10 mouse cellular contexts compared by ENCODE assay signal in genomic region chrX:96900636-96901035, GRCm38 (mm10).
DNase-seq lines count a peak whose midpoint lies in the region; ATAC-seq and TF ChIP-seq lines count a peak whose summit lies in the region.
"Had no signal": no experiment of that assay in that cellular context is flagged by ENCODE, and none has a peak within 500 bp of the region (broad histone marks: within the 10 kb centered on the region; RNA-seq: fewer than 3 reads in every experiment).

No protein-coding gene starts in this region.

- WGBS in hindbrain, embryonic 14.5 days, result 17% methylated on average over 3 of the region's 3 CpGs
- 11% methylated on average over 3 of the region's 3 CpGs for WGBS in hindbrain, embryonic 12.5 days

- no peak for TF ChIP-seq EP300 in CH12.LX (IDR thresholded peaks at IDR 0.05; ENCODE audit: low read length)

- dilution Hi-C loops in CH12.LX (cut with MboI; ENCODE audit: extremely low pct_ligation_motif_present, extremely low pct_unique_long_range_greater_than_20kb, low sequenced_read_pairs), result no loop called here

- no peak overlapping the region for H3K4me3 ChIP-seq in hindbrain, embryonic 14.5 days (replicated peaks; ENCODE audit: low read length)
- no peak overlapping the region for H3K4me3 ChIP-seq in hindbrain, embryonic 12.5 days
- no peak overlapping the region for H3K4me3 ChIP-seq in CH12.LX (replicated peaks in 1 of 3; ENCODE audit: low read depth in 2 of 3, low read length in 2 of 3, poor library complexity in 1 of 3)
- H3K4me3 ChIP-seq: kidney, embryonic 15.5 days had no signal

- TF ChIP-seq POLR2A in CH12.LX (IDR thresholded peaks at IDR 0.05; ENCODE audit: low read depth, low read length), result no peak

- peak; percentile 68 for DNase-seq in hindbrain, embryonic 14.5 days (ENCODE audit: low spot score)
- DNase-seq in 3T3-L1 (ENCODE audit: low read depth, low spot score) (peak; percentile 61), CH12.LX (ENCODE audit: extremely low read depth) (peak; percentile 24)
- DNase-seq in embryo, embryonic 10.5 days (ENCODE audit: low spot score), result peak; percentile 51
- DNase-seq in frontal cortex, postnatal 14 days (ENCODE audit: low spot score in 2 of 2), result no peak
- DNase-seq: lung, postnatal 14 days had no signal

- no peak overlapping the region for H3K4me2 ChIP-seq in hindbrain, embryonic 14.5 days (replicated peaks)
- no peak overlapping the region for H3K4me2 ChIP-seq in hindbrain, embryonic 12.5 days (replicated peaks)
- H3K4me2 ChIP-seq in CH12.LX (ENCODE audit: insufficient read depth, low read depth, poor library complexity, severe bottlenecking), result no peak overlapping the region
- H3K4me2 ChIP-seq: heart, embryonic 11.5 days; kidney, embryonic 15.5 days had no signal

- no peak overlapping the region for H3K27ac ChIP-seq in hindbrain, embryonic 14.5 days
- no peak overlapping the region for H3K27ac ChIP-seq in hindbrain, embryonic 12.5 days
- H3K27ac ChIP-seq in CH12.LX (ENCODE audit: insufficient read depth, low read depth), result no peak overlapping the region
- H3K27ac ChIP-seq: kidney, embryonic 15.5 days had no signal

- TF ChIP-seq RAD21 in CH12.LX (IDR thresholded peaks at IDR 0.05; ENCODE audit: low read depth, low read length), result peak; percentile 43

- no peak overlapping the region for H3K9ac ChIP-seq in hindbrain, embryonic 14.5 days
- H3K9ac ChIP-seq in hindbrain, embryonic 12.5 days, result no peak overlapping the region
- H3K9ac ChIP-seq in CH12.LX (ENCODE audit: insufficient read depth, low read depth), result no peak overlapping the region
- H3K9ac ChIP-seq: kidney, embryonic 15.5 days had no signal

- H3K4me1 ChIP-seq in hindbrain, embryonic 14.5 days (replicated peaks; ENCODE audit: control insufficient read depth, insufficient read depth, low read length), result no peaks in the 10 kb centered on the region
- H3K4me1 ChIP-seq in hindbrain, embryonic 12.5 days, result no peaks in the 10 kb centered on the region
- no peaks in the 10 kb centered on the region for H3K4me1 ChIP-seq in CH12.LX (ENCODE audit: control insufficient read depth in 1 of 2, insufficient read depth in 2 of 2)
- H3K4me1 ChIP-seq: kidney, embryonic 15.5 days had no signal

- no peak for ATAC-seq in hindbrain, embryonic 14.5 days (ENCODE audit: low FRiP score)
- no peak for ATAC-seq in hindbrain, embryonic 12.5 days (ENCODE audit: low FRiP score)
- ATAC-seq in monocyte, adult 5-6 weeks (replicated peaks; ENCODE audit: insufficient number of reproducible peaks, low FRiP score, low TSS enrichment, poor library complexity, severe bottlenecking), result no peak

- TF ChIP-seq CTCF in CH12.LX (conservative IDR thresholded peaks at IDR 0.05 in 1 of 2, IDR thresholded peaks at IDR 0.05 in 1 of 2; ENCODE audit: low read depth in 2 of 2, low read length in 2 of 2), result peak in 1 of 2 experiments; percentile 32; a peak in 2 of 4 replicates

- no peaks in the 10 kb centered on the region for H3K9me3 ChIP-seq in hindbrain, embryonic 14.5 days (ENCODE audit: control insufficient read depth, low read length)
- H3K9me3 ChIP-seq in hindbrain, embryonic 12.5 days (replicated peaks), result no peaks in the 10 kb centered on the region
- H3K9me3 ChIP-seq in CH12.LX (replicated peaks; ENCODE audit: low read length), result no peaks in the 10 kb centered on the region
- H3K9me3 ChIP-seq: kidney, embryonic 15.5 days had no signal

- in situ Hi-C loops in CH12.LX (cut with MboI; ENCODE audit: low pct_ligation_motif_present, low pct_unique_long_range_greater_than_20kb, low sequenced_read_pairs), result no loop called here

- no peaks in the 10 kb centered on the region for H3K79me2 ChIP-seq in CH12.LX (replicated peaks; ENCODE audit: control insufficient read depth, extremely low read depth, insufficient read depth, poor library complexity, severe bottlenecking)

- no peaks in the 10 kb centered on the region for H3K36me3 ChIP-seq in hindbrain, embryonic 14.5 days (replicated peaks; ENCODE audit: control insufficient read depth, insufficient read depth)
- no peaks in the 10 kb centered on the region for H3K36me3 ChIP-seq in hindbrain, embryonic 12.5 days
- no peaks in the 10 kb centered on the region for H3K36me3 ChIP-seq in CH12.LX (replicated peaks in 1 of 2; ENCODE audit: control insufficient read depth in 1 of 2, insufficient read depth in 1 of 2, low read length in 1 of 2)
- H3K36me3 ChIP-seq: kidney, embryonic 15.5 days had no signal

- no peaks in the 10 kb centered on the region for H3K27me3 ChIP-seq in hindbrain, embryonic 14.5 days (ENCODE audit: control insufficient read depth, insufficient read depth, low read length)
- H3K27me3 ChIP-seq in hindbrain, embryonic 12.5 days, result no peaks in the 10 kb centered on the region
- H3K27me3 ChIP-seq in CH12.LX (replicated peaks), result no peaks in the 10 kb centered on the region
- H3K27me3 ChIP-seq: kidney, embryonic 15.5 days had no signal

TF ChIP-seq in CH12.LX, 34 proteins besides CTCF, POLR2A, EP300 and RAD21:
- TF ChIP-seq E2F4 (IDR thresholded peaks at IDR 0.05; ENCODE audit: insufficient replicate concordance, low read depth, low read length), result no peak
- TF ChIP-seq JUND (conservative IDR thresholded peaks at IDR 0.05; ENCODE audit: low read depth, low read length), result no peak
- TF ChIP-seq BHLHE40 (IDR thresholded peaks at IDR 0.05; ENCODE audit: low read depth, low read length), result no peak
- no peak for TF ChIP-seq GABPA (IDR thresholded peaks at IDR 0.05; ENCODE audit: insufficient replicate concordance, low read depth, low read length)
- no peak for TF ChIP-seq TCF12 (IDR thresholded peaks at IDR 0.05; ENCODE audit: low read depth, low read length)
- peak; percentile 20; the same call in 1 of the 2 replicates for TF ChIP-seq SMC3 (IDR thresholded peaks at IDR 0.05; ENCODE audit: low read depth, low read length)
- TF ChIP-seq HCFC1 (IDR thresholded peaks at IDR 0.05; ENCODE audit: low read depth, low read length), result no peak

Comparison
In these comparisons a context has a peak if more than half of its experiments do, and no peak if none do; other contexts are left out.
1. DNase-seq: peak in hindbrain, embryonic 14.5 days (single experiment), 3T3-L1 (single experiment), CH12.LX (single experiment) and embryo, embryonic 10.5 days (single experiment); none in frontal cortex, postnatal 14 days (0 of 2).